Mouse (Mus musculus) ES-E14 (cell line): Measurements from ENCODE around the gene Tgm7.

Experiments
- CHD2 ChIP-seq: IDR thresholded peaks from 2 replicates; pipeline ENCODE4 v1.6.1; 2014; ENCODE audit warnings: mild to moderate bottlenecking, low read depth, low read length, inconsistent platforms
- MAFK ChIP-seq: IDR thresholded peaks from 2 replicates; pipeline ENCODE4 v1.6.1; 2014; ENCODE audit warnings: mild to moderate bottlenecking, low read depth, low read length, inconsistent platforms; ENCODE audit not compliant: insufficient read depth
- ZNF384 ChIP-seq: IDR thresholded peaks from 2 replicates; pipeline ENCODE4 v1.6.1; 2012; ENCODE audit warnings: low read depth, low read length, inconsistent platforms

DNA sequence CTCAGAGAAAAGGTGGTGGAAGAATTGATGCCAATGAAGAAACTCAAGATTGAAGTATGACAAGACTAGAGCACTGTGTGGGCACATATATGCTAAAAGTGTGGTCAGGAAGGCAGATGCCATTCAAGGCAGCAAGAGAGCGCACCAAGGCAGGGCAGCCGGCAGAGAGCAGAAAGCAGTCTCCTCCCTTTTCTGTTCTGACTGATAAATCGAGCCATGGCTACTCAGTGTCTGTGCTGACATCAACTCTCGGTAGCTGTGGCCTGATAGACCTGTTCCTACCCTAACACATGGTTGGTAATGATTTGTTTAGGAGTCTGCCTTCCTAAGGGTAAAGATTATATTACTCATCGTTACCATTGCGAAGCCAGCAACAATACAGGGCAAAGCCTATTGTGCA is 53.7 kb downstream of the Tgm7 start:
- no peak for TF ChIP-seq CHD2
- TF ChIP-seq MAFK, result no peak
- TF ChIP-seq ZNF384, result no peak
